Mouse (Mus musculus) yolk sac, embryonic 10.5 days (tissue): ENCODE measurements at regions not wholly inside any gene's neighbourhood (a gene's known extent, or its start where the extent isn't known, plus 50 kb on each side); places are given as distances from the start of the nearest gene placed in this dataset.

ENCODE experiments used
- DNase-seq: peaks from one replicate; pipeline ENCODE4 v3.0.0-alpha.2; 2017; ENCODE audit warnings: low spot score

- no peak for DNase-seq
These were observed 158.1 kb downstream of the Icos start for GRCm38 (mm10) chr1:61135597-61136545.

DNA sequence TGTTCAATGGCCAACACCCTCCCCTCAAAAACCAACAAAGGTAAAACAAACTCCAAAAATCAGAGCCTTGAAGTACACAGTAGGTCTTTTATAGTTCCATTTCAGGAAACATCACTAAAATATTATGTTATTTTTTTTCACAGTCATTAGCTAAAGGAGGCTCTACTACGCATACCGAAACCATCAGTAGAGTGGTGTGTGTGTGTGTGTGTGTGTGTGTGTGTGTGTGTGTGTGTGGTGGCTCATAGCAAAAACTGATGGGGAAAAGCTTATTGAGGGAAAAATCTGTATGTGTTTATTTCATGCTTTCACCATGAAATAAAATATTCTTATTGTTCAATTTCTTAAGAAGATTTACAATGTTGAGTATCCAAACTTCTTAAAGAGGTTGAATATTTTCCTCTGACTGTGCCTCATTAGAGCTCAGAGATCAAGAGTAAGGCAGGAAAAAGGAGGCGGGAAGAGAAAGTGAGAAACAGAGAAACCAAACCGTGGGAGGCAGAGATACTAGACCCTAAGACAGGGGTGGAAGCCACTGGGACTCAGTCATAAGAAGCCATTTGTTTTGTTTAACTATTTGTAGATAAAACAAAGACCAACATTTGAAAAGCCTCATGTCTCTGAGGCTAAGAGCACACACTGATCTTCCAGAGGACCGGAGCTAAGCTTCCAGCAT is 159.6 kb downstream of the Icos start:
- no peak for DNase-seq

- no peak for DNase-seq
These were observed 160.2 kb downstream of the Icos start for GRCm38 (mm10) chr1:61137954-61138353.

- peak; percentile 58 for DNase-seq
These were observed 161.7 kb downstream of the Icos start for GRCm38 (mm10) chr1:61139291-61139983.

GRCm38 (mm10) chr1:61139984-61140648 is 162.4 kb downstream of the Icos start:
- DNase-seq = peak; percentile 64

DNA sequence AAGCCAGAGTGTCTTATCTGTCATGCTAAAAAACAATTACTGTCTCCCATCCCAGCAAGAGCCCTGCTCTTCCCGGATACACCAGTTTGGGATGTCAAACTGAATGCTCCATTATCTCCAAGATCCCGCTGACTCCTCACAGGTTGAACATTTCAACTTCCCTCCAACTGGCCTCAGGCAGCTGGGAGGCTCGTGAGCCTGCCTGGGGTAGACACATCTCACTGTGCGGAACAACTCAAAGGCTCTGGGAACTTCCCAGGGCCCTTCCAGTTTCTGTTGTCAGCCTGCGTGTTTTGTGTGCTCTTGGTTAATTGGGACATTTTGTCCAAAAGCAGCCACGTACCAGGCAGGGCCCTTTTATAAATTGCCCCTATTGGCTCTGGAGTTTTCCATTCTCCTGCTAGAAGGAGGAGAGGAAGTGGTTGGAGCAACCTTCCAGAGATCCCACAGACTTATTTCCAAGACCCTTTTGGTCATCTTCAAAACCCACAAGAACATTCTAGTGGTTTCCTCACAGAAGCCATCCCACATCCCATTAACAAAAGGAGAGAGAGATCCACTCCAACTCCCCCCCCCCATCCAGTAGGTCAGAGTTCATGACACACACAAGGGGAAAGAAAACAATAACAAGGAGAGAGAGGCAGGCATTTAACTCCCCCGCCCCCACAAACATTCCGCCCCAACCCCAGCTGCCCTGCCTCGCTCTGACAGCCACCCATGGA is 163.3 kb downstream of the Icos start:
- no peak for DNase-seq

DNA sequence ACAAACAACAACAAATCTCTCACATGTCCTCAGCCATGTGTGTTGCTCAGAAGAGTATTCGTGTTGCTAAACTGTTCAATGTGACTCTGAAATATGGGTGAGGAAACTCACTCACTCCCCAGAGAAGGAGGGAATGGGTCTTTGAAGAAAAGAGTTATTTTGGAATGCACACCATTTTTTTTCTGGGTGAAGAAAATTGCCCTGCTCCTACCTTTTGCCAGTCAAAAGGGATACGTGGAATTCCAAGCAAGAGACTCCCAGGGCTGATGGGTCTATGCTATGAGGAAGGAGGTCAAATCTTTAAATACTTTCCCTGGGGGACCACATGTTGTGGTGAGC is 163.8 kb downstream of the Icos start:
- DNase-seq = peak; percentile 47

DNA sequence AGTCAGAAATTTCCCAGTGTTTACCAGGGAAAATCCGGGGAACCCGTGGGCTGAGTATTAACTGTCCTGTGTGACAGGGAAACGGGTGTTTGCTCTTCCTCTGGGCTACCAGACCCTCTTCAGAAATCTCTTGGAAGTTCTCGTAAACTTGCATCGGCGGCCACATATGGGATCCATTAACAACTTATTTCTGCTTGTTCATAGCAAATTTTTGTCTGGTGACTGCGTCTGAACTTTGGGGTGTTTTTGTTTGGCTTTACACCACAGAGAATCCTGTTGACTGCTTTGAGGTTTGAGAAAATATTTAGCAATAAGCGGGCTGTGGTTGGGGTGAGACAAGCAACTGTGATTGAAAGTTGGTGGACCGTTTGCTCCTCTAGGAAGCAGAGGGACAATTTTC is 164.2 kb downstream of the Icos start:
- DNase-seq = peak; percentile 25

GRCm38 (mm10) chr1:61143030-61143753 is 165.5 kb downstream of the Icos start:
- DNase-seq = peak; percentile 20

- no peak for DNase-seq
These were observed 166.0 kb downstream of the Icos start for GRCm38 (mm10) chr1:61143754-61144066.

- no peak for DNase-seq
These were observed 167.3 kb downstream of the Icos start for GRCm38 (mm10) chr1:61145013-61145412.

DNA sequence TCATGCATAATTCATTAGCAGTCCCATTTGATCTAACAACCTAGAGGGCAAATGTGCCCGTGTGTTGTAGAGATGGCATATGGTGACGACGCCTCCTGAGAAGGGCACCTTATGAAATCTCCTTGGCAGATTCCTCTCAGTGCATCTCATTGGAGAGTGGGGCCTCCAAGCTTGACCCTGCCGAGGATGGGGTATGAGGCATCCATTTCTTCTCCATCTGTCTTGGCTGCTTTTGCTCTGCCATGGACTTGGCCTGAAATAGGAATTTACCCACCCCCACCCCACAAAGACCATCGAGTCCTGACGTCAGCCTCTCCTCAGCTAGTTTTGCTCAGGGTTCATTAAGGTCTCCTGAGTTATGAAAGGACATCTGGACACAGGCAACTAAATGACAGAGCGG is 167.8 kb downstream of the Icos start:
- no peak for DNase-seq

DNA sequence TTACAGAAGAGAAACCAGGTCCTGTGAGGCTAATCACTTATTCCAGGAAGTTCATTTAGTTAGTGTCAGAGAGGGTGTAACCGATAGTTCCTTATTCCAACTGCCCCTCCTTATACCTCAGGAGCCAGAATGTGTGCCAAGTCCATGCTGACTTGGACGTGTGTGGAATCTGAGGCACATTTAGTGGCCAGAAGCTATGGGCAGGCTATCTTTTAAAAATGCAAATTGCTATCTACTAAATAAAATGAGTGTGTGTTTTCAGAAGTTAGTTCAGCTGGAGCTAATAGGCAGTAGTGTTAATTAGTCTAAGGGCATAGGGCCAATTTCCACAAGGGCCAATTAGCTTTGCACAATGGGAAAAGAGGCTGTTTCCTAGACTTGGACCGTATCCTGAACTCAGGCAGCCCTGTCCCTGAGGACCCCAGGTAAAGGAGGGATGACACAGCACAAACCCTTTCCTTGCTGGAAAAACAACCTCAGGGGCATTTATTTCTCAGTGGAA is 168.5 kb downstream of the Icos start:
- DNase-seq = no peak

DNA sequence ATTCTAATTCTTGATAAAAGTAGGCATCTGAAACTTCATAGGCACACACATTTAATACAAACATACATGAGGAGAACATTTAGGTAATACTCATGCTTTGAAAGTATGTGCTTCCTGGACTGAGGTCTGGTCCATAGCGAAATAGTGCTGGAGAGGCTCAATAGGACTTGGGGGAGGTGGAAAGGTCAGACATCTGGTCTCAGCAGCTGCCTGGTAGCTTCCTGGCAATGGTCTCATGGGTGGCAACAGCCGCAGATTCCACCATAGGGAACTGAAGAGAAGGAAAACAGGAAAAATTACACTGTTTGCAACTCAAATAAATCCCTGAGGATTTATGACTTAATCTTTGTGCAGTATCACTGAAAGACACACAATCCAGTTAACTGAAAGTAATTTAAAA is 174.0 kb downstream of the Icos start:
- DNase-seq = peak; percentile 74

DNA sequence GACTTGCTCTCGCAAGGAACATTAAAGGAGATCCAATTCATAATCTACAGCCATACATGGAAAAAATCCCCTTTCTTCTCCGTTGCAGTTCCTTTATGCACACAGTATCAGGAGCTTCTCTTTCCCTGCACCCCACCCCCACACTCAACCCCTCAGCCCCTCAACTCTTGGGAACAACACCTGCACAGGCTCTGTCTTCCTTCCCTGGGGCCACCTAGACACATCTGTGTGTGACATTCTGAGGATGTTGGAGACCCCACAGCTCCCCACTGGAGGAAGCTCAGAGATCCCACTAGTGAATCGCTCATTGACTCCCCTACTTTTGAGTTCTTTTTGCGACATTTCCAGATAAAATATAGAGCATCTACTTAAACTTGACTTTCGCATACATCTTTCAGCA is 174.4 kb downstream of the Icos start:
- DNase-seq = no peak

- DNase-seq = no peak
These were observed 176.5 kb downstream of the Icos start for GRCm38 (mm10) chr1:61154216-61154615.

GRCm38 (mm10) chr1:61157271-61157670 is 179.5 kb downstream of the Icos start:
- DNase-seq = no peak

DNA sequence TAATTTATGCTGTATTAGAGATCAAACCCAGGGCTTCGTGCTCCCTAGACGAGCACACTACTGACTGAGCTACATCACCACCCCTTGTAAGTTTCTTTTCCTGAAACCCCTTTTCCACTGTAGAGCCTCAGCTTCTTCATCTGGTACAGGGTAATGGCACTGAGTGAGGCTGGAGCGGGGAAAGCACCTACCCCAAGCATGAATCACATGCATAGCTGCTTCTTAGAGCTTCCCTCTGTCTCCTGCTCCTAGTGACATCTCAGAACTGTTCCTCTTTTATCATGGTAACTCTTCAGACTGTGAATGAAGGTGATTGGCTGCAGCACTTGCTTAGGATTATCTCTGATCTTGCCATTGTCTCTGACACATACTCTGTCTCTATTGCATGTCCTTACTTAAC is 182.8 kb downstream of the Icos start:
- DNase-seq = no peak

GRCm38 (mm10) chr1:61164271-61164670 is 186.5 kb downstream of the Icos start:
- DNase-seq = no peak

DNA sequence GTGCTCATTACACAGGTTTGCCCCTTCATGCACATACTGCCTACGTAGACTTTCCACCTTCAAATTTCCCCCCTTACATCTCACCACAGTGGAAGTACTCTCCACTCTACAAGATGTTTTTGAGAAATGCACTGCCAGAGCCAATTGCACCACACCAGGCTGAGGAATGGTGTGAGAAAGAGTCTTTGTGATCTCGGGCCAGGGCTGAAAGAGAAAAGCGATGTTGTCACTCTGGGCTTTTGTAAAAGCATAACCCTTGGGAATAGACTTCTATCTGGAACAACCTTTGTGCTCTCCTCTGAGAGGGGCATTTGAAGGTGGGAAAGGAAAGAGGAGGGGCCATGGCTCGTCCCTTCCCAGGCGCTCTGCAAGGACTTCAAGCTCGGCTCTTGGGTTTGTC is 194.2 kb downstream of the Icos start:
- DNase-seq = no peak

DNA sequence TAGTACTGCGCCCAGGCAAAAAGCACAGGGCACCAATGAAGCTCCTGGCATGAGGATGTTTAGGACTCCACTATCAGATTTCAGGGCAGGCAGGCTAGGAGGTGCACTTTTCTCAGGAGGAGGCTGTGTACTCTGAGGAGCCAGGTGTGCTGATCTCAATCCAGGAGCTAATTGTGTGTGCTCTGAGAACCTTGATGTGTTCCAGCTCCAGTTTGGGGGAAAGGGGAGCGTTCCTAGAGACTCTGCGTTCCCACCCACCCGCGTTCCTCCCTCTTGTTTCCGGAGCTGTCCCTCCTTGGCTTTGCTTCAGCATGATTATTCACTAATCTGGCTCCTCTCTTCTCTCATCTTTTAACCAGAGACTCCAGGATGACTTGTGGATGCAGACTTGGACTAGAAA is 195.2 kb downstream of the Icos start:
- no peak for DNase-seq
